Mouse (Mus musculus) urinary bladder, adult 2 months (tissue): ENCODE measurements around the gene Prkca. TPM values are rescaled to one million over a fixed set of nuclear protein-coding genes. Genes with fewer than 3 reads are reported as not detected.

Source experiments
- DNase-seq: peaks from one replicate; pipeline ENCODE4 v3.0.0; 2022; ENCODE audit warnings: low spot score
- polyA plus RNA-seq: library from polyadenylated mRNA; depleted of rRNA; stranded (reverse); fragments of >200 nt; gene quantifications from 2 replicates; pipeline ENCODE4 v1.2.3, GENCODE M21; 2012

The Prkca gene
- polyA plus RNA-seq, 1 experiment, result 16.4 TPM

GRCm38 (mm10) chr11:108235081-108235703 is 108.5 kb downstream of the Prkca start:
- no peak for DNase-seq

- no peak for DNase-seq
These were observed 110.7 kb downstream of the Prkca start for GRCm38 (mm10) chr11:108233015-108233414.

- DNase-seq, result no peak
These were observed 113.6 kb downstream of the Prkca start for GRCm38 (mm10) chr11:108230101-108230500.

- DNase-seq, result no peak
These were observed 114.4 kb downstream of the Prkca start for GRCm38 (mm10) chr11:108229176-108229946.

- no peak for DNase-seq
These were observed 115.2 kb downstream of the Prkca start for GRCm38 (mm10) chr11:108228497-108228896.

- DNase-seq, result no peak
These were observed 117.5 kb downstream of the Prkca start for GRCm38 (mm10) chr11:108226248-108226647.

GRCm38 (mm10) chr11:108224233-108224973 is 119.3 kb downstream of the Prkca start:
- no peak for DNase-seq

- DNase-seq, result no peak
These were observed 120.0 kb downstream of the Prkca start for GRCm38 (mm10) chr11:108223613-108224232.

GRCm38 (mm10) chr11:108223154-108223553 is 120.6 kb downstream of the Prkca start:
- no peak for DNase-seq

GRCm38 (mm10) chr11:108222616-108223015 is 121.1 kb downstream of the Prkca start:
- DNase-seq, result no peak

GRCm38 (mm10) chr11:108222026-108222425 is 121.7 kb downstream of the Prkca start:
- no peak for DNase-seq

- DNase-seq, result no peak
These were observed 122.4 kb downstream of the Prkca start for GRCm38 (mm10) chr11:108221124-108221835.

GRCm38 (mm10) chr11:108220605-108221004 is 123.1 kb downstream of the Prkca start:
- no peak for DNase-seq

GRCm38 (mm10) chr11:108217043-108217442 is 126.7 kb downstream of the Prkca start:
- DNase-seq, result no peak

GRCm38 (mm10) chr11:108216064-108216463 is 127.7 kb downstream of the Prkca start:
- no peak for DNase-seq

- DNase-seq, result no peak
These were observed 128.3 kb downstream of the Prkca start for GRCm38 (mm10) chr11:108215466-108215865.

- no peak for DNase-seq
These were observed 129.1 kb downstream of the Prkca start for GRCm38 (mm10) chr11:108214521-108215223.

GRCm38 (mm10) chr11:108213783-108214182 is 129.9 kb downstream of the Prkca start:
- no peak for DNase-seq

GRCm38 (mm10) chr11:108212638-108213037 is 131.1 kb downstream of the Prkca start:
- no peak for DNase-seq

- DNase-seq, result no peak
These were observed 131.7 kb downstream of the Prkca start for GRCm38 (mm10) chr11:108212030-108212429.

GRCm38 (mm10) chr11:108210749-108211148 is 133.0 kb downstream of the Prkca start:
- no peak for DNase-seq
